Mouse (Mus musculus) kidney, embryonic 15.5 days (tissue): ENCODE measurements around the gene 2200002J24Rik. TPM values are rescaled to one million over a fixed set of nuclear protein-coding genes. Genes with fewer than 3 reads are reported as not detected.
A peak's percentile ranks its signal among the peaks of the same experiment; 100 is the strongest.

Experiments
- ATAC-seq: fragments of 200-750 bp; cut with Nextera tagmentation; replicated peaks from 2 replicates; pipeline ENCODE4 v1.8.0; 2017; ENCODE audit warnings: moderate TSS enrichment; ENCODE audit not compliant: low FRiP score
- H3K27ac ChIP-seq: fragments of 300-500 bp; sonication (generic); 2 replicates; pipeline ENCODE4 v1.5.1; 2015; ENCODE audit warnings: mild to moderate bottlenecking, inconsistent platforms
- H3K27me3 ChIP-seq: fragments of 300-500 bp; sonication (generic); 2 replicates; pipeline ENCODE4 v1.6.1; 2015; ENCODE audit warnings: inconsistent platforms
- H3K36me3 ChIP-seq: fragments of 300-500 bp; sonication (generic); 2 replicates; pipeline ENCODE4 v1.6.1; 2015; ENCODE audit warnings: inconsistent platforms
- H3K4me1 ChIP-seq: fragments of 300-500 bp; sonication (generic); 2 replicates; pipeline ENCODE4 v1.6.1; 2015; ENCODE audit warnings: inconsistent platforms
- H3K4me2 ChIP-seq: fragments of 300-500 bp; sonication (generic); 2 replicates; pipeline ENCODE4 v1.6.1; 2015; ENCODE audit warnings: moderate library complexity, mild to moderate bottlenecking, inconsistent platforms
- H3K4me3 ChIP-seq: fragments of 300-500 bp; sonication (generic); replicated peaks from 2 replicates; pipeline ENCODE4 v1.5.1; 2015; ENCODE audit warnings: mild to moderate bottlenecking, inconsistent platforms
- H3K9ac ChIP-seq: fragments of 300-500 bp; sonication (generic); 2 replicates; pipeline ENCODE4 v1.6.1; 2015; ENCODE audit warnings: mild to moderate bottlenecking, inconsistent platforms
- H3K9me3 ChIP-seq: fragments of 300-500 bp; sonication (generic); replicated peaks from 2 replicates; pipeline ENCODE4 v1.6.1; 2016; ENCODE audit warnings: inconsistent platforms
- WGBS: fragments of 180-500 bp; shearing (Covaris S2); methylation state at CpG from one replicate; pipeline ENCODE4 v1.1.7; 2015; ENCODE audit warnings: mixed read lengths; 5-methylcytosine and 5-hydroxymethylcytosine counted together
- polyA plus RNA-seq: library from polyadenylated mRNA; unstranded; fragments of >200 nt; fragmentation: Nextera tagmentation; extraction: Ambion mirVana; gene quantifications from 2 replicates; pipeline ENCODE4 v1.2.1, GENCODE M21; 2015

The 2200002J24Rik gene
- polyA plus RNA-seq: 0.58 TPM in 1 of 2 replicates, not detected in the other

GRCm38 (mm10) chr7:30698589-30698988 lies at the start of gene 2200002J24Rik:
TSS of gene 2200002J24Rik (plus strand) at chr7:30698926.
- WGBS: 38% methylated on average over 9 of the region's 9 CpGs
- no peak within 1 kb of the TSS for H3K4me3 ChIP-seq
- no peaks in the 10 kb centered on the region for H3K9me3 ChIP-seq
- no peak within 1 kb of the TSS for H3K4me2 ChIP-seq
- H3K27me3 ChIP-seq: no peaks in the 10 kb centered on the region
- H3K36me3 ChIP-seq: no peaks in the 10 kb centered on the region
- no peak within 1 kb of the TSS for H3K9ac ChIP-seq
- ATAC-seq: no peak
- no peak within 1 kb of the TSS for H3K27ac ChIP-seq
- no peaks in the 10 kb centered on the region for H3K4me1 ChIP-seq

DNA sequence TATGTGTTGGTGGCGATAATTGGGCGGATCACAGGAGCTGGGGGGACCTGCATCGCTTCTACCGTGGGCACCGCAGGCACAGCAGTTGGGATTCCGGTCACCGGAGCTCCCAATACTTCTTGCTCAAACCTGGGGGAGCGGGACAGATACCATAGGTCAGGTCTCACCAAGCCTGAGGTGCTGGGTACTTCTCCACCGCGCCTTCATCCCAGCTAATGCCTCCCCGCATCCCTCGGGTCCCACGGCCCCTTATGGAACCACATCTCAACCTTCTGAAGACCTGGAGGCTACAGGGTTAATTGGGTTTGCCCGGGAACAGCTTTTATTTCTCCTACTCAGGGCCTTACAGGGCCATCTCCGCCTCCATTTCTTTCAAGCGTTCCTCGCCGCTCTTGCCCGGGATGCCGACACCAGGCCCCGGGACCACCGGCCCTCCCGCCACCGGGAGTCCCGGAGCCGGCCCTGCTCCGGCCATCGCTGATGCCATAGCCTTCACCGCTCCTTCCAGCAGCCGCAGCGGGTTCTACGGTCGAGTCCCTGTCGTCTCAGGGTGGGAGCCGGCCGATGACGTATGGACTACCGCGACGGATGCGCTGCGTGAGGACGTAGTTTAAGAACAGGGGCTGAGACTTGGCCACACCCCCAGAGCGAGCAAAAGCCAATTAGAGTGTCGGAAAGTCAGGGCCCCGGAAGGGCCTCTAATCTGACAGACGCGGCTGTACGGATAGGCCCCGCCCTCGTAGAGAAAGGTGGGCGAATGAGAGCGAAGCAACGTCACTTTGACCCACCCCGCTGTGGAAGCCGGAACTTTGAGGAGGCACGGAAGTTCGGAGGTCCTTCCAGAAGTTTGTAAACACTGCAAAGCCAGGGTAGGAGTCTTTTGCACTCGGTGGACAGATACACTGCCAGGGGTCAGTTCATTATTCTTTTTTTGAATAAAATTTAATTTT lies 48.9 kb upstream of the 2200002J24Rik start, which contains the start of gene Rbm42:
TSS of gene Rbm42 (minus strand) at position 727 of the 950 bp plus-strand sequence.
- peak; percentile 100 for ATAC-seq
- H3K4me1 ChIP-seq: peaks cover 17% of the 10 kb centered on the region
- peak within 1 kb of the TSS; percentile 94 for H3K4me3 ChIP-seq
- H3K27ac ChIP-seq: peak within 1 kb of the TSS; percentile 76
- H3K36me3 ChIP-seq: peaks cover 75% of the 10 kb centered on the region
- WGBS: under 1% methylated on average over 59 of the region's 59 CpGs
- H3K27me3 ChIP-seq: no peaks in the 10 kb centered on the region
- peak within 1 kb of the TSS; percentile 97 for H3K9ac ChIP-seq
- peak within 1 kb of the TSS; percentile 90 for H3K4me2 ChIP-seq
- no peaks in the 10 kb centered on the region for H3K9me3 ChIP-seq

DNA sequence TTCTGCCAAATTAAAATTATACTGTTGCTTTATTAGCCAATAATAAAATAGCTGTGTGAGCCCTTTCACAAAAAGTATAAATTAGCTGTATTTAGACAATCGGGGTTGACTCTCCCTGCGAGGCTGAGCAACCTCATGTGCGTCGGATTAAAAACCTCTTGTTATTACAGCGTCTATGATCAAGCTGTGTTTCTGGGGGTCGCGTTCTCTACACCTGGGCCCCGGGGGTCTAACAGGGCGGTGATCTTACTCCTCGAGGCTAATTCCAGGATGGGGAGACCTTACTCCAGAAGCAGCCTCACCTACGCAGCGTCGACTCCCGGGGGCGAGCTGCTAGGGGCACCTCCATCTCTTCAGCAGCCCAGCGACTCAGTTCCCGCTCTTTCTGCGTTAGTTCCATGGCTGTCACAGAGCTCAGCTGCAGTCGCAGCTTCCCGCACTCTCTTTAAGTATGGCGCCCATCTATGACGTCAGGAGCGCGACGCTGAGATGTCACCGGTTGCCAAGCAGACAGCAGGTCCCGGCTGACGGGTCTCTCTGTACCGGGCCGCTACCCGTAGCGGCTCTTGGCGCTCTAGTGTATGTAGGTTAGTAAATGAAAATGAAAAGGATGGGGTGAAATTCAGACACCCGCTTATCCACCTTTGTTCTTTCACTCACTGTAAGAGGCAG lies 34.1 kb upstream of the 2200002J24Rik start, which contains the start of gene Haus5:
TSS of gene Haus5 (minus strand) at position 466 of the 672 bp plus-strand sequence.
- peak within 1 kb of the TSS; percentile 48; the same call in 1 of the 2 replicates for H3K27ac ChIP-seq
- peak within 1 kb of the TSS; percentile 82 for H3K9ac ChIP-seq
- WGBS: under 1% methylated on average over 34 of the region's 34 CpGs
- H3K4me1 ChIP-seq: peaks cover 14% of the 10 kb centered on the region
- H3K27me3 ChIP-seq: no peaks in the 10 kb centered on the region
- H3K9me3 ChIP-seq: no peaks in the 10 kb centered on the region
- peaks cover 35% of the 10 kb centered on the region for H3K36me3 ChIP-seq
- H3K4me3 ChIP-seq: peak within 1 kb of the TSS; percentile 82
- peak; percentile 93 for ATAC-seq
- H3K4me2 ChIP-seq: peak within 1 kb of the TSS; percentile 79

DNA sequence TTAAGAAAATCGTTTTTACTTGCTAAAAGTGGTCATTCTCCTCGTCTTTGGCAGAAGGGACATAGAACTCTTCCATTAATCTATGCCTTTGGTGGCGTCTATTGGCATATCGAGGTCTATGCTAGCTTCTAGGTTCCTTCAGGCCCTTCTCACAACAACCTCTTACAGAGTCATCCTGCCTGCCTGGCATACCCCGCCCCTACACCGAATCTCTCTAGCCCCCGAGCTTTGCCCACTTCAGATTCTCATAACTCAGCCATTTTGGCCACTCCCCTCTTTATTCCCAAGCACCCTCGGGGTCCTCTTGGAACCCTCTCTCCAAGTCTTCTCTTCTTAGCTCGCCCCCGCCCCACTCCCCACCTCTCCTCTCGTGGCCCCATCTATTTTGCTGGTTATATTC lies 33.4 kb upstream of the 2200002J24Rik start:
- ATAC-seq: peak; percentile 43
- Histone ChIP-seq H3K9me3 (no peaks in the 10 kb centered on the region), H3K4me2 (peak overlapping the region; percentile 79), H3K4me3 (peak overlapping the region; percentile 82), H3K27me3 (no peaks in the 10 kb centered on the region), H3K9ac (peak overlapping the region; percentile 82), H3K36me3 (peaks cover 29% of the 10 kb centered on the region), H3K4me1 (peaks cover 14% of the 10 kb centered on the region), H3K27ac (0 out of 2 replicates have a peak overlapping the region, but pooled peaks have one; percentile 48)
- 9% methylated on average over 11 of the region's 11 CpGs for WGBS

DNA sequence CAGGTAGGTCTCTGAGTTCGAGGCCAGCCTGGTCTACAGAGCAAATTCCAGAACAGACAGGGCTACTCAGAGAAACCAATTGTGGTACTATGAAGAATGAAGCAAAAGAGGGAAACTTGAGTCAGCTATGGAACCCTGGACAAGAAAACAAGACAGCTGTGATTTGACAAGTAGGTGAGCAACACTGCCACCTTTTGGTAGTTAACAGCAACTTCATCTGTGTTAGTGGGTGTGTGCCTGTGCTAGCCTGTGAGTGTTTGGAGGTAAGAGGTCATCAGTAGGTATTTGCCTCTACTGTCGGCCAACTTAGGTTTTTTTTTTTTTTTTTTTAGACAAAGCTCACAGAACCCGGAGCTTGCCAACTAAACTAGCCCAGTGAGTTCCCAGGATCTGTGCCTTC lies 29.5 kb upstream of the 2200002J24Rik start:
- no peak for ATAC-seq
- 42% methylated on average over 3 of the region's 3 CpGs for WGBS

GRCm38 (mm10) chr7:30671480-30671879 lies 27.2 kb upstream of the 2200002J24Rik start, which contains the start of gene Pmis2:
TSS of gene Pmis2 (minus strand) at chr7:30671605.
- H3K9ac ChIP-seq: no peak within 1 kb of the TSS
- H3K27me3 ChIP-seq: no peaks in the 10 kb centered on the region; the same call in 1 of the 2 replicates
- no peak within 1 kb of the TSS for H3K4me3 ChIP-seq
- 67% methylated on average over 9 of the region's 9 CpGs for WGBS
- H3K4me1 ChIP-seq: no peaks in the 10 kb centered on the region
- no peak for ATAC-seq
- H3K36me3 ChIP-seq: no peaks in the 10 kb centered on the region
- H3K27ac ChIP-seq: no peak within 1 kb of the TSS
- no peak within 1 kb of the TSS for H3K4me2 ChIP-seq
- H3K9me3 ChIP-seq: no peaks in the 10 kb centered on the region

More for the DNA sequence above, 29.5 kb upstream of the 2200002J24Rik start:
- Histone ChIP-seq H3K9me3 (no peaks in the 10 kb centered on the region), H3K4me2 (no peak overlapping the region), H3K36me3 (no peaks in the 10 kb centered on the region), H3K27me3 (no peaks in the 10 kb centered on the region), H3K27ac (no peak overlapping the region), H3K4me1 (peaks cover 10% of the 10 kb centered on the region), H3K4me3 (no peak overlapping the region), H3K9ac (no peak overlapping the region)

DNA sequence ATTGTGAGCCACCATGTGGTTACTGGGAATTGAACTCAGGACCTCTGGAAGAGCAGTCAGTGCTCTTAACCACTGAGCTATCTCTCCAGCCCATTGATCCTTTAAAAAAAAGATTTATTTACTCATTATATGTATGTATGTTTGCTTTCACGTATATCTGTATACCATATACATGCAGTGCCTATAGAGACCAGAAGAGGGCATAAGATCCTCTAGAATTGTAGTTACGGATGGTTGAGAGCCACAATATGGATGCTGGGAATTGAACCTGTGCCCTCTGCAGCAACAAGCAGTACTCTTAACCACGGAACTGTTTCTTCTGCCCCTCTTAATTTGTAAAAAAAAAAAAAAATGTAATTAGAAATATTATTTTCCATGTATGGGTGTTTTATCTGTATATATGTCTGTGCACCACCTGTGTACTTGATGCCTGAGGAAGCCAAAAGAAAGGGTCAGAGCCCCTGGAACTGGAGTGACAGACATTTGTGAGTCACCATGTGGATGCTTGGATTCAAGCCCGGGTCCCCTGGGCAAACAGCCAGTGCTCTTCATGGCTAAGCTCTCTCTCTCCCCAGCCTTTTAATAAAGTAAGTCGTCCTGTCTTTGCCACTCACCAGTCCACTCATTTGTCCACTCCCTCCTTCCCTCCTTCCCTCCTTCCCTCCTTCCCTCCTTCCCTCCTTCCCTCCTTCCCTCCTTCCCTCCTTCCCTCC lies 20.3 kb upstream of the 2200002J24Rik start:
- Histone ChIP-seq H3K4me2 (no peak overlapping the region), H3K4me3 (no peak overlapping the region), H3K27ac (no peak overlapping the region), H3K36me3 (no peaks in the 10 kb centered on the region), H3K4me1 (no peaks in the 10 kb centered on the region), H3K9ac (no peak overlapping the region), H3K9me3 (no peaks in the 10 kb centered on the region), H3K27me3 (peaks cover 4% of the 10 kb centered on the region; the same call in 1 of the 2 replicates)
- WGBS: 72% methylated on average over 5 of the region's 5 CpGs
- no peak for ATAC-seq

- Histone ChIP-seq H3K4me3 (no peak overlapping the region), H3K4me1 (no peaks in the 10 kb centered on the region), H3K27ac (no peak overlapping the region), H3K9ac (no peak overlapping the region), H3K36me3 (no peaks in the 10 kb centered on the region), H3K9me3 (no peaks in the 10 kb centered on the region), H3K4me2 (no peak overlapping the region), H3K27me3 (peaks cover 12% of the 10 kb centered on the region)
- 54% methylated on average over 5 of the region's 5 CpGs for WGBS
- no peak for ATAC-seq
These were observed 16.8 kb upstream of the 2200002J24Rik start for GRCm38 (mm10) chr7:30681897-30682296.

- Histone ChIP-seq H3K27me3 (peaks cover 27% of the 10 kb centered on the region), H3K9me3 (no peaks in the 10 kb centered on the region), H3K4me1 (peaks cover 5% of the 10 kb centered on the region; the same call in 1 of the 2 replicates), H3K4me3 (no peak overlapping the region), H3K36me3 (no peaks in the 10 kb centered on the region), H3K4me2 (no peak overlapping the region), H3K9ac (no peak overlapping the region), H3K27ac (no peak overlapping the region)
- ATAC-seq: no peak
- 68% methylated on average over 2 of the region's 2 CpGs for WGBS
These were observed 15.3 kb upstream of the 2200002J24Rik start for GRCm38 (mm10) chr7:30683425-30683824.

DNA sequence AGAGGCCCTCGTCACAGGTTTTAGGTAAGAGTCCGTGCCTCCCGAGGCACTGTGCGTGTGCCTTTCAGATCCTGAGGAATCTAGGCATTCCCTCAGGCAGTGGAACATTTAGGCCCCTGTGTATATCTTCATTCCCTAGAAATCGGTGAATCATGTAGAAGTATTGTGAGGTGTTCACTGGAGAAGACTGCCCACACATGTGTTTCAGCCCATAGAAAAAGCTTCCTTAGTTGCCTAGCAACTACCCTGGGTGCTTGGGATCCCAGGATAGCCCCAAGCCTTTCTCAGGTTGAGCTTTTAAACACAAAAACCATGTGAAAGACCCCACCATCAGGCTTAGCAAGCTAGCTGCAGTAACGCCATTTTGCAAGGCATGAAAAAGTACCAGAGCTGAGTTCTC lies 10.4 kb upstream of the 2200002J24Rik start:
- H3K4me1 ChIP-seq: peaks cover 5% of the 10 kb centered on the region; the same call in 1 of the 2 replicates
- no peak overlapping the region for H3K9ac ChIP-seq
- peaks cover 23% of the 10 kb centered on the region for H3K27me3 ChIP-seq
- no peak overlapping the region for H3K4me2 ChIP-seq
- no peaks in the 10 kb centered on the region for H3K36me3 ChIP-seq
- H3K4me3 ChIP-seq: no peak overlapping the region
- 0 out of 2 replicates have a peak overlapping the region, but pooled peaks have one; percentile 23 for H3K27ac ChIP-seq
- H3K9me3 ChIP-seq: no peaks in the 10 kb centered on the region
- no peak for ATAC-seq
- 69% methylated on average over 6 of the region's 6 CpGs for WGBS

- H3K36me3 ChIP-seq: no peaks in the 10 kb centered on the region
- no peak overlapping the region for H3K4me2 ChIP-seq
- WGBS: 64% methylated on average over 5 of the region's 5 CpGs
- H3K4me3 ChIP-seq: no peak overlapping the region
- no peak overlapping the region for H3K9ac ChIP-seq
- H3K9me3 ChIP-seq: no peaks in the 10 kb centered on the region
- H3K27me3 ChIP-seq: no peaks in the 10 kb centered on the region
- ATAC-seq: no peak
- H3K27ac ChIP-seq: no peak overlapping the region
- no peaks in the 10 kb centered on the region for H3K4me1 ChIP-seq
These were observed 625 bp upstream of the 2200002J24Rik start for GRCm38 (mm10) chr7:30698101-30698500.
